Mouse (Mus musculus) stomach, postnatal 0 days (tissue): Measurements from ENCODE around the gene Tusc2.

Source experiments
- CTCF ChIP-seq: IDR thresholded peaks from 2 replicates; pipeline ENCODE4 v1.5.1; 2016; ENCODE audit warnings: antibody characterized with exemption, low read depth, mild to moderate bottlenecking, moderate library complexity
- EP300 ChIP-seq: optimal IDR thresholded peaks from 2 replicates; pipeline ENCODE3; 2016; ENCODE audit warnings: antibody characterized with exemption

DNA sequence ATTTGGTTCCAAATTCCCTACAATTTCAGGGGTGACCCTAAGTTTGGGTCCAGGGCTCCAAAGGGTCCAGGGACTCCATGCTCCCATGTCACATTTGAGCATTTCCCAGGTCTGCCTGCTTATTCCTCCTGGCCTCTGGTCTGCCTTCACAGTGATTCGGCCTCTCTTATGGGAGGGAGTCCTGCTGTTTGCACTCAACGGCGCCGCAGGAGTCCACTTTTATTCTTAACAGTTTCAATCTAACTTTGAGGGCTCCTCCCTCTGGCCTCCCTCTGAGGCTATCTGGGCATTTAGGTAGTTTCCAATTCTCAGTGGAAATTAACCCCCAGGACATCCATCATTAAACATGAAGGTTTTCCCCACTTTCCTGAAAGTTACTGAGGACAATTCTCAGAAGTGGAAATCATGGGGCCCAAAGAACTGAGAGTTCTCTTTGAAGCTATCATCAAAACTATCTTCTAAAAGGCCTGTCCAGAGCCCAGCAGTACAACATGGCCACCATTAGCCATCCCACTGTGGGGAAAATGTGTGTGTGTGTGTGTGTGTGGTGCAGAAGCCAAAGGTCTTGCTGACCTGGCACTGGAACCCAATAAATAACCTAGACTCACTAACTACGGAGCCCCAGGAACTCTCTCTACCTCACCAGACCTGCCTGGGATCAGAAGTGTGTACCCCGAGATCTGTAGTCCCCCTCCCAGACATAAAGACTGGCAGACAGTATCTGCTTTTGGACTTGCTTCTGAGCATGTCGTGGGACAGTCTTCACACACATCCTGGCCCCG, 31.4 kb downstream of the Tusc2 start:
- TF ChIP-seq CTCF (no peak), EP300 (no peak)
